Mouse (Mus musculus) Muller cell, postnatal 12 days (primary cell): ENCODE measurements at regions not wholly inside any gene's neighbourhood (a gene's known extent, or its start where the extent isn't known, plus 50 kb on each side); places are given as distances from the start of the nearest gene placed in this dataset.

Experiments used
- DNase-seq: peaks from one replicate; pipeline ENCODE4 v3.0.0-alpha.2; 2015; ENCODE audit errors: inconsistent ontology term

GRCm38 (mm10) chr19:60040721-60041120 lies 97.3 kb upstream of the Rab11fip2 start:
- DNase-seq = peak; percentile 90

- DNase-seq = no peak
Measured at GRCm38 (mm10) chr19:60032667-60033066, 89.2 kb upstream of the Rab11fip2 start.

- no peak for DNase-seq
Measured at GRCm38 (mm10) chr19:60030212-60030788, 86.8 kb upstream of the Rab11fip2 start.

GRCm38 (mm10) chr19:60029720-60030119 lies 86.3 kb upstream of the Rab11fip2 start:
- DNase-seq = no peak

- no peak for DNase-seq
Measured at GRCm38 (mm10) chr19:60015614-60016300, 72.3 kb upstream of the Rab11fip2 start.

- DNase-seq = no peak
Measured at GRCm38 (mm10) chr19:59995557-59995956, 52.1 kb upstream of the Rab11fip2 start.
